Mouse (Mus musculus): Measurements from ENCODE around the gene Fam71e2. TPM values are rescaled to one million over a fixed set of nuclear protein-coding genes. Genes with fewer than 3 reads are reported as not detected.
A peak's percentile ranks its signal among the peaks of the same experiment; 100 is the strongest.

Fam71e2 gene
- total RNA-seq, 2 experiments from 2014 or later = not detected

- ATAC-seq (replicated peaks; ENCODE audit: poor library complexity) = no peak
Measured at GRCm38 (mm10) chr7:4779921-4780320, 8.8 kb upstream of the Fam71e2 start.

- ATAC-seq (replicated peaks; ENCODE audit: poor library complexity) = no peak
Measured at GRCm38 (mm10) chr7:4777851-4778637, 6.9 kb upstream of the Fam71e2 start.

DNA sequence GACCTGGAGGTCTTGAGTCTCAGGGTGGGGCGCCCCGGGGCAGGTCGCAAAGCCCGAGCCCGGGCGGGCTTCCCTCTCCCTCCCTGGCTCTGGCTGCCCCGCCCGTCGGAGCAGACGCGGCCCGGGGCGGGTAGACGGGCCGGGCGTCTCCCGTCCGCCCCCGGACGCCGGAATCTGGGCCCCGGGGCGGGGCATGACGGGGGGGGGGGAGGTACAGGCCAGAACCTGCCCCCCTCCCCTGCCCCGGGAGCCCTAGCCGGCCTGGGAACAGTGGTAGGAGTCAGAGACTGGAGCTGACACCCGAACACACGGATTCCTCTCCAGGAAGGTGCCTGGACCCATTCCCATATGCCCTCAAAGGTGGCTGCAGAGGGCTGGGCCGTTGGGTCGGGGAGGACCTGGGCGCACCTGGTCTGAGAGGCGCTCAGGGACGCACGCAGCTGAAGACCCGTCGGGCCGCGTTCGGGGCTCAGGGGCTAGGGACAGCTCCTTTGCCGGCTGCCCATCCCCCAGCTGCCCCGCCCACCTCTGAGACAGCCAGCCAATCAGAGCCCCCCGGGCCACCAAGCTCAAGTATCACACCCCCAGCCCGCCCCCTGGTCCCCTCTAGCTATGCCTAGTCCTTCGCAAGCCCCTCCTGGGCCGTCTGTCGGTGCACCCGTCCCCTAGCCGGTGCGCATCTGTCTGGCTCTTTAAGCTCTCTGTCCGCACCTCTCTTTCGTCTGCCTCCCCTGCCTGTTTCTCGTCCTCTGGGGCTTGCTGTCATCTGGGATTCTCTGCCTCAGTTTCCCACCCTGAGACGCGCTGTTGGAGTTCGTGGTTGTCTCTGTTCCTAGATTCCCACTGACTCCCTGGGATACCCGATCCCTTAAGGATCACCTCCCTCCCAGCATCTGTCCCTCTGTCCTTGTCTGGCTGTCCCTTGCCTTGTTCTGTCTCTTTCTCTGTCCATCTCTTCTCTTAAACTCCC is 6.0 kb upstream of the Fam71e2 start:
- ATAC-seq (replicated peaks; ENCODE audit: poor library complexity) = peak; percentile 40

- ATAC-seq (replicated peaks; ENCODE audit: poor library complexity) = no peak
Measured at GRCm38 (mm10) chr7:4776131-4776530, 5.0 kb upstream of the Fam71e2 start.

- ATAC-seq (replicated peaks; ENCODE audit: poor library complexity) = no peak
Measured at GRCm38 (mm10) chr7:4764946-4765710, 6.0 kb downstream of the Fam71e2 start.

DNA sequence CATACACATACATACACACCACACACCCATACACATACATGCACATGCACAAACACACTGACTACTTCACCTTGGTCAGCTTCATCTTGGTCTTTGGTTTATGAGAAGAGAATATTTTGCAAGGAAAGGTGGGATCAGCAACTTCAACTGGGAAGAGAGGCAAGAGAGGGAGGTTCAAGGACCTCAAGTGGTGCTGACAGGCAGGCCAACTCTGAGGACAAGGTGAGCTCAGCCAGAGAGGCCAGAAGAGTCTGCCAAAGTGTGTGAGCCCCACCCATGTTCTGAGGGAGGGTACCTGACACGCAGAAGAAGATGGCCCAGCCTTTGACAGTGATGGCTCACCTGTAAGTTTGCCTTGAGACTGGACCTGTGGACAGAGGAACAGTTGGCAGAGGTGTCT is 11.4 kb downstream of the Fam71e2 start:
- ATAC-seq (replicated peaks; ENCODE audit: poor library complexity) = no peak

GRCm38 (mm10) chr7:4752821-4753570 is 18.1 kb downstream of the Fam71e2 start, which contains the start of gene Cox6b2:
TSS of gene Cox6b2 (minus strand) at chr7:4753094.
- ATAC-seq (replicated peaks; ENCODE audit: poor library complexity) = peak; percentile 77

- ATAC-seq (replicated peaks; ENCODE audit: poor library complexity) = peak; percentile 55
Measured at GRCm38 (mm10) chr7:4751971-4752820, 18.9 kb downstream of the Fam71e2 start.

DNA sequence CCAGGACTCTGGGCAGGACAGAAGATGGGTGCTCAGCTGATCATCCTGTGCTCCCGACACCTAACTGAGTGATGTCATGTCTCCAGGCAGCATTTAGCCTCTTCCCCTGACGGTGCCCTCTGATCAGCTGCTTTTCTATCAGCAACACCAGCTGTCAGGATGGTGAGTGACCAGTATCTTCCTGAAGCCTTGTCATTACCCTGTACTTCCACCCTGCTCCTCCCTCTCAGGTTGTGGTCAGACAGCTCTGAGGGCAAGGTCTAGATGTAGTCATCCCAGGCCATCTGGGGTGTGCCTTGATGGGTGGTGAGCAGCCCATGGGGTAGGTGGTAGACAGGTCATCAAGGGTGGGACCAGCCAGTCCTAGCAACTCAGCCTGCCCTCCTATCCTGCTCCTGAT is 21.9 kb downstream of the Fam71e2 start:
- ATAC-seq (replicated peaks; ENCODE audit: poor library complexity) = no peak

DNA sequence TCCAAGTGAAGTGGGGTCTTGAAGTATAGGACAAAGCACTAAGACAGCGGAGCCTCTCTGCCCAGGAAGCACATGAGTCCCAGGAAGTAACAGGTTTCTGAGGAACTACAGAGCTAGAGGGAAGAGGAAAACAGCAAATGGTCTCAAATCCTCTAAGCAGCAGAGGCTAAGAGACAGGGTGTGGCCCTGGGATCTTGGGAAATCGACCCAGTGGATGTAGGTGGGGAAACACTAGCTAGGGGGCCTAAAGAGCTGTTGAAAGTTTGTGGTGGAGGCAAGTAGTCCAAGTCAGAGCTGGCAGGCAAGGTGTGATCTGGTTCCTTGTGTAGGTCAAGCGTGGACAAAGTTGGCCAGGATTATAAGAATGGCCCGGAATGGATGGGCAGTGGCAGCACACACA is 22.8 kb downstream of the Fam71e2 start:
- no peak for ATAC-seq (replicated peaks; ENCODE audit: poor library complexity)

DNA sequence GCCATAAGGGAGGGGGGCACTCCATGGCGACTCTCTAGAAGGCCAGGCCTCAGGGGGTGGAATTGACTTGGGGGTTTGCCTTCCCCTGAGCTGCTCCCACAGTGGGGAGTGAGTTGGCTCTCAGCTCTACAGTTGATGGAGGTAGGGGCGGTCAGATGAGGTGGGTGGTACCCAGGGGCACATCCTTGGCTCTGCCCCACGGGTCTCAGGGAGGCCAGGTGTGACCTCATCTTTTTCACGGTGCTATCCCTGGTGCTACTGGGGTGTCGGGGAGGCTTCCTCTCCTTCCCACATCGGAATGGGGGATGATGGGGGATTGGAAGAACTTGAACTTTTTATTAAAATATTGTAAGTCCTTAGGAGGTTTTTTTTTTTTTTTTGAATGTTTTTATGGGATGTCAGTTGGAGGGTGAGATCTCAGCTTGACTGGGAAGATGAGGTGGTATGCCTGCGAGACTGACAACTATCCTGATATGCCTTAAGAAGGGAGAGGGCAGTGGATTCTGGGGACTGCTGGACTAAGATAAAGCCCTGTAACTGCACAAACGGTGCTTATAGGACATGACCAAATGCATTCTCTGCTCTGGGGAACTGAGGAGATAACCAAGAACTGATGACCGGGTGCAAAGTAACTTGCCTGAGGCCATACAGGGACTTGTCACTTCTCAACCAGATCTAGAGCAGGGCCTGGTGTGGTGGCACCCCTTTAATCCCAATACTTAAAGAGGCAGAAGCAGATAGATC is 23.8 kb downstream of the Fam71e2 start:
- peak; percentile 48 for ATAC-seq (replicated peaks; ENCODE audit: poor library complexity)

DNA sequence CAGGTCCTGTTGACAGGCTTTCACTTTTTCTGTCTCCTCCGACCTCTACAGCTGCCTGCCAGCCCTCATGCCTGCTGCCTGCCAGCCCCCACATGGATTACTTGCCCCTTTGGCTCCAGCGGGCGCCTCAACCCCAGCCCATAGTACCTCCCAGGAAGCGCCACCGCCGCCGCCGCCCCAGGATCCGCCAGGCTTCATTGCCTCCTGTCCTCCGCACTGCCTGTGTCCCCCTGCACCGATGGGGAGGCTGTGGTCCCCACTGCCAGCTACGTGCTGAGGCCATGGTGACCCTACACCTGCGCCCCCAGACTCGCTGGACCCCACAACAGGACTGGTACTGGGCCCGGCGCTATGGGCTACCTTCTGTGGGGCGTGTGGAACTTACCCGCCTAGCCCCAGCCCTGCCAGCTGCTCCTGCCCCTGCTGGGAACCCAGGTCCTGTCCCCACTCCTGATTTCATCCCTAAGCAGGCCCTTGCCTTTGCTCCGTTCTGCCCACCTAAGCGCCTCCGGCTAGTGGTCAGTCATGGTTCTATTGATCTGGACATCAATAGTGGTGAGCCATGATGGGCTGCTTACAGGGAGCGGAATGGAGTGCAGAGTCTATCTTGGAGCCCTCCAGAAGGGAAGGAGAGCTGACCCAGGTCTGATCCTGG is 24.6 kb downstream of the Fam71e2 start:
- ATAC-seq (replicated peaks; ENCODE audit: poor library complexity) = no peak

DNA sequence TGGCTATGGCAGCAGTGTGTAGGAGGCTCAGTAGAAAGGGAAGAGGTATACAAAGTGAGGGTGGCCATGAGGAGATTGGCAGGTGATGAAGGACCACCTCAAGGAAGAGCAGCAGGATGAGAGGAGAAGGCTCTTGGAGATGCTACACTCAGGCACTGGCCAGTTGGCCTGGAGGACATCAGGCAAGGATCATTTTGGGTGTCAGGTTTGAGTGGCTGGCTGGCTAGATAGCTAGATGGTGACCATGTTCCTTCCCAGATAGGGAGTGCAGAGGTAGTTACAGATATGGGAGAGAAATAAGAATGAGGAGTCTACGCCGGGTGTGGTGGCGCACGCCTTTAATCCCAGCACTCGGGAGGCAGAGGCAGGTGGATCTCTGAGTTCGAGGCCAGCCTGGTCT is 26.2 kb downstream of the Fam71e2 start:
- ATAC-seq (replicated peaks; ENCODE audit: poor library complexity) = no peak

GRCm38 (mm10) chr7:4743354-4743753 is 27.7 kb downstream of the Fam71e2 start:
- ATAC-seq (replicated peaks; ENCODE audit: poor library complexity) = no peak

GRCm38 (mm10) chr7:4742482-4742819 is 28.7 kb downstream of the Fam71e2 start:
- ATAC-seq (replicated peaks; ENCODE audit: poor library complexity) = no peak

- ATAC-seq (replicated peaks; ENCODE audit: poor library complexity) = no peak
Measured at GRCm38 (mm10) chr7:4741672-4742481, 29.2 kb downstream of the Fam71e2 start.

DNA sequence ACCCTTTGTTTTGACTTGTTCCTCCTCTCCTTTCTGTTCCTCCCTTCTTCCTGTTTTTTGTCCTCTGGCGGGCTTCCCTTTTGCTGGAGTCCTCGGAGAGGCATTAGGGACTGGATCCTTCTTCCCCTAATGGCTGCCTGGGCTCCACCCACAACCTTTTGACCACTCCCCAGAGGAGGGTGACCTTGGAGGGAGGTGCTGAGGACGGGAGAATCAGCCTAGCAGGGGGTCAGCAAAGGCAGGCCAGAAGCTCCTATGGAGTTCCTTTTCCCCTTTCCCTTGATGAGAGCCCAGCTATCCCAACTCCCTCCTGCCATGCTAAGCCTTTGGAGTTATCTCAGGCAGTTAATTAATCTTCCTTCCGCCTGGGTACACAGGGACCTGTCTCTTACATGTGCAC is 30.0 kb downstream of the Fam71e2 start:
- peak; percentile 46 for ATAC-seq (replicated peaks; ENCODE audit: poor library complexity)

Measured in megakaryocyte progenitor cell, adult 5-6 weeks (primary cell).